Mouse (Mus musculus) spleen, adult 10 weeks (tissue): ENCODE results near the gene Zfand2b. TPM values are rescaled to one million over a fixed set of nuclear protein-coding genes. Genes with fewer than 3 reads are reported as not detected.

Experiments
- polyA plus RNA-seq: library from polyadenylated mRNA; stranded (reverse); fragments of 350-450 nt; fragmentation: Illumina TruSeq; extraction: RNeasy Lipid Tissue Mini Kit (QIAGEN cat#74804); gene quantifications from one replicate; pipeline ENCODE4 v1.2.3, GENCODE M21; 2015; ENCODE audit warnings: low replicate concordance; ENCODE audit not compliant: insufficient read depth

Gene Zfand2b
- 16.0 TPM for polyA plus RNA-seq

DNA sequence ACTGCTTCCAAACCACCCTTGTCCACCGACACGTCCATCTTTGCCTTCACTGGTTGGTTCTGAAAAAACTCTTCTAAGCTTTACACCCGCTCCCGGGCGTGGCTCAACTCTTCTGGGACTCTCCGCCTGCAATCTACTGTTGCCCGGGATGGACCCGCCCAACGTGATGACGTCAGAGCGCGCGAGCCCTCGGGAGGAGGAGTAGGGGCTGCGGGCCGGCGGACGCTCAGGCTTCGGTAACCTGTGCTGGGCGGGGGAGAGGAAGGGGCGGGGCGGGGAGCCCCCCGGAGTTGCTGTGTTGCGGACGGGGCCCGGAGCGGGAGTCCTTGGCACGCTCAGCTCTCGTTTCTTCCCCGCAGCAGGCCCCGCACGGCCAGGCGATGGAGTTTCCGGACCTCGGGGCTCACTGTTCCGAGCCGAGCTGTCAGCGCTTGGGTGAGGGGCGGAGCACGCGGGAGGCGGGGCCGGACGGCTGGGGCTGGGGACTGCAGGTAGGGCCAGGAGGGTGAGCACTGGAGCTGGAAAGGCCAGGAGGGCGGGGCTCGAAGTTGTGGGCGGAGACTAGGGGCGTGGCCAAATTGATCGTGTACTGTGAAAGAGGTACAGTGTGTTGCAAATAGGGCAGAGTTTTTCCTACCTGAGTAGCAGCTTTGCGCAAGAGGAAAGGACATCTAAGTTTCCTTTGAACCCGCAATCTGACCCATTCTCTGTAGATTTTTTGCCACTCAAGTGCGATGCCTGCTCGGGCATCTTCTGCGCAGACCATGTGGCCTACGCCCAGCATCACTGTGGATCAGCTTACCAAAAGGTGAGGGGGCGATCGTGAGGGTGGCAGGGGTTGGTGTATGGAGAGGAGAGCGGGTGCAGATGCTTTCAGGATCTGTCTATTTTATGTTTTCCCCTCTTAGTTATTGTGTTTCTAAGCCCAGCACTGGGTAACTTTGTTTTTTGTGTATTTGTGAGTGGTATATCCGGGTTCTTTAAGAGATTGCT, at the start of gene Zfand2b:
Gene Zfand2b, plus strand, starts transcription at position 175 of the 993 bp plus-strand sequence.

DNA sequence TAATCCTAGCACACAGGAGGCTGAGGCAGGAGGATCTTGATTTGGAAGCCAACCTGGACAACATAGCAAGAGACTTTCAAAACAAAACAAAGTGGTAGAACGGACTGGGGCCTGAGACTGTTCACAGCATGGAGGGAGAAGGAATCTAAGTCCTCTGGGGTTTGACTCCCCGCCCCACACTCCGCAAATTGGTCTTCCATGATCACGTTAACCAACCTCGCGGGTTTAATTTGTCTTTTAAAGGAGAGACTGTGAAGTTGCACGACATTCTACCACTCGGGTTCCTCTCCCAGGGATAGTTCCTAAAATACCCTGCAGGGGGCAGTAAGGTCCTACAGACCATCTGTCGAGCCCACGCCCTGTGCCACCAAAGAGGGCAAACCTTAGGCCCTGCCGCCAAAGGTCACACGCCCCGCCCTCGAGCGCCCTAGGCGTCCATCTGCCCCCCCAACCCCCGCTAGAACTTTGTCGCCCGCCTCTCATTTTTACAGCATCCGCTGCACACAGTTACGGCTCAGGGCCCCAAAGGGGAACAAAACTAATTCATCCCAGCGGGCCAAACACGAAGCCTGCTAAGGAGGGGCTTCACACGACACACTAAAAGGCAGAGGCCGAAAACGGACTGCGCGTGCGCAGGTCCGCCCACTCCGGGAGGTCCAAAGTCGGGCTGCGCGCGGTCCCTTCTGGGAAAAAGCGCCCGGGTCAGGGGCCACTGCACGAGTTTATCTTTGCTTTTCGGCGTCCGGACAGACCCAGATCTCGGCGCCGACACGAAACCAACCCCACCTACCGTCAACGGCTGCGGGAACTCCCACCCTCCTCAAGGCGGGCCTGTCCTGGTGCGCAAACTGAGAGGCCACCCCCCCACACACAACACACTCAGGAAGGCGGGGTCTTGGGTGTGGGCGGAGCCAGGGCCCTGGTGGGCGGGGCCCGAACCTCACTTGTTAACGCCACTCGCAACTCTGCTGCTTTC, 43.8 kb upstream of the Zfand2b start, which contains the start of gene Nhej1:
Gene Nhej1, minus strand, starts transcription at position 855 of the 976 bp plus-strand sequence.

DNA sequence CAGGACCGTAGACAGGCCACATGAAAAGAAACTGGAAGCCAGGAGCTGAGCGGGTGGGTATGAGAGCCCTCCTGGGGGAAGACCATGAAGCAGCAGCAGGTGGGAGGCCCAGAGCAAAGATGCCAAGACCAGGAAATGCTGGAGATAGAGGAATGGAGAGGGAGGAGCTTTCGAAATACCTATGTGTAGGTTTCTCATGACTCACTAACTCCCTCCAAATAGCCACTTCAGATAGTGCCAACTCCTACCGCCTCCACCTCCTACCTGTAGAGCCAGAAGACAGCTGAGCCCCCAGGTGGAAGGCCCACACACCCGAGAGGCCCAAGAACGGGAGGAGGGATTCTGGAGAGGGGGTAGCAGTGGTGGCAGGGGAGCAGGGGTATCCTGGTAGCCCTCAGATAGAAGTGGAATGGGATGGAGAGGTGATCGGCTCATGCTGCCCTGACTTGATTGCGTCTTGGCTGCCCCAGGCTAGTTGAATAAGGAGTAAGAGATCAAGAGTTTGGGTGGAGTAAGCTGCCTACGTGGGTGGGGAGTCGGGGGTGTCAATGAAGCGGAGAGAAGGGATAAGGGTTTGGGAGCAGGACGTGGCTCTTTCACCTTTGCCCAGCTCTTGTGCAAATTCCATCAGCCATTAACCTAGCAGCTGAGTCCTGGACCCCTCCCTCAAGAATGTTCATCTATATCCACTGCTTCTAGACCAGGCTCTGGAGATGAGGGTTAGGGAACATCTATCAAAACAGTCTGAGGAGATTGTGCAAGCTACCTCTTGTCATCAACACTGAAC, 34.8 kb upstream of the Zfand2b start, which contains the start of gene Slc23a3:
Gene Slc23a3, minus strand, starts transcription at position 470 of the 787 bp plus-strand sequence.

DNA sequence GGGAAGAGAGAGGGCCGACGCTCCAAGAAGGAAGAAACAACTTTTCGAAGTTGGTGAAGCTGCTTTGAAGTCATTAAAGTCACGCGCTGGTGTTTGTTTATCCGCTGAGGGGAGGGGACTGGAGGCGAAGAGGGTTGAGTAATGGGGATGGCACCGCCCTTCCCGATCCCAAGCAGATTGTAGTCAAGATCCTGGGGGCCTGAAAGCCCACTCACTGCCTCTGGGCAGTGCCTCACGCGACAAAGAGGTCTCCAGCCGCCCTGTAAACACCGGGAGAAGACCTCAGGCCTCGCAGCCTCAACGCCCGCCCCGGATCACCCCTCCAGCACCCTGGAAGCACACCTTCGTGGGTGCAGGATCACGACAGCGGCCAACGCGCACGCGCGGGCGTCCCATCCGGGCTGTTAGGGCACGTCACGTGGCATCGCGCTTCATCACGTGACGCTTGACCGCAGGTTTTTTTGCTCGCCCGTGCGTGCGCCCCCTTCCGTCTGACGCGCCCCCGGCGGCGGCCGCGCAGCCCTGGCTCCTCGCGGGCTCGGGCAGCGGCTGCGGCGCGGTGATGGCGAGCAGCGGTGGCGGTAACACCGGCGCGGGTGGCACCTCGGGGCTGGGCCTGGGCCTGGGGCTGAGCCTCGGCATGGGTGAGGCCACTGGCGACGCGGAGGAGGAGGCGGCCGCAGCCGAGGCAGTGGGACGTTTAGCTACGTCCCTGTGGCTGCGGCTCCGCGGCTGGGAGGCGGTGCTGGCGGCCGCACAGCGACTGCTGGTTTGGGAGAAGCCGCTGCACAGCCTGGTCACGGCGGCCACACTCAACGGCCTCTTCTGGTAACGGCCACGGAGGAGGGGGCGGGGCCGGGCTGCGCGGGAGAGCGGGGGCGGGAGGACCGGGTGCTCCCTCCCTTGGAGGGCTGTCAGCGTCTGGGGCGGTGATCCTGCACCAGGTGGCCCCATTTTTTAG, 25.9 kb upstream of the Zfand2b start, which contains the start of the genes Cnppd1 and Retreg2:
Gene Cnppd1, minus strand, starts transcription at position 411 of the 961 bp plus-strand sequence.
Gene Retreg2, plus strand, starts transcription at position 478 of the 961 bp plus-strand sequence.

DNA sequence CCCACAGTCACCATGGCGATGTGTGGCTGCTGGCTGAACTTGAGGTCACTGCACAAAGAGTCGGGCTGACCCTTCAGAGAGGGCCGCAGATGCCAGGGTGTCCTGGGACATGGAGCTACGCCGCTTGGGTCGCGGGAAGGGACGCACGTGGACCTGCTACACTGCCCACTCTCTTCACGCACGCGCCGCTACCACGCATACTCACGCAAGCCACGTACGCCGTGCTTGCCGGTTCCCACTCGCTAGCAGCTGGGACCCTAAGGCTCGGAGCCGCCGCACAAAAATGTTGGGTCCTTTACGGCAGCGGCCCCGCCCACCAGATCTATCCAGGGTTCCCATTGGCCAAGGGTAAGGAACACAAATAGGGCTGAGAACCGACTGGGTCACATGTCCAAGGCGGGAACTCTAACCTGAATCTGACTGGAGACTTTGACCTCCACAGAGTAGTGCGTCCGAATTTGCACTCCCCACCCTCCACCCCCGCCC, 11.7 kb downstream of the Zfand2b start, which contains the start of gene Abcb6:
Gene Abcb6, minus strand, starts transcription at position 288 of the 486 bp plus-strand sequence.

DNA sequence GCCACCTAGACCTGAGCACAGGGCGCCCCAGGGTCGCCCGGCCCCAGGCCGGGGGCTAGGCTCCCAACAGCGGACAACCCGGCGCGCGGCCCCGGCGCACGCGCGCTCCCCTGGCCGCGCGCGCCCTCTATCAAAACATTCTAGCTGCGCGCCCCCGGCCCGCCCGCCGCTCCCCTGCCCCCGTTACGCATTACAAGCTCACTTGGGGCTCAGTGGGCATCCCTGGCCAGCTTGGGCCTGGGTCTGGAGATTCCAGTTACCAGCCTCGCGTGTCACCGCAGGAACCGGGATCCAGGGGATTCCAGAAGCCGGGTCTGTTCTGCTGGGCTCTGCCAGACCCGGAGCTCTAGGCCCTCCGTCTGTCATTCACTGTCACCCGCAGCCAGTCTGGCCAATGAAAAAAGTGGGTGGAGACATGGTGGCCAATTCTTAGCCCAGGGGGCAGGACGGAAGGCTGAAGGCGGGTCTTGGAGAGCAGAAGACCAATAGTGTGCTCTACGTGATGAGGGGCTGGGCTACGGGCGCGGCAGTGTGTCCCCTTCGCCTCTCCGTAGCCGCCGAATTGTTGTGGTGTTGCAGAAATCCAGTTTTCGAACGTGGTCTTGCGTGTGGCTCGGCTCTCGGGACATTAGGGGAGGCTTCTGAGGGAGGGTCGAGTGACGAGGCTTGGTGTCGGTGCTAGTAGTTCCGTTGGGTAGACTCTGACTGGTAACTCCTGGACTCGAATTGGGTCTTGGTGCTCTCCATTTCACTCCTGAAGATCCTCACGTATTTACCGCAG, 23.4 kb downstream of the Zfand2b start, which contains the start of the genes Ankzf1 and Atg9a:
Gene Ankzf1, plus strand, starts transcription at position 530 of the 781 bp plus-strand sequence.
Gene Atg9a, minus strand, starts transcription at position 575 of the 781 bp plus-strand sequence.

DNA sequence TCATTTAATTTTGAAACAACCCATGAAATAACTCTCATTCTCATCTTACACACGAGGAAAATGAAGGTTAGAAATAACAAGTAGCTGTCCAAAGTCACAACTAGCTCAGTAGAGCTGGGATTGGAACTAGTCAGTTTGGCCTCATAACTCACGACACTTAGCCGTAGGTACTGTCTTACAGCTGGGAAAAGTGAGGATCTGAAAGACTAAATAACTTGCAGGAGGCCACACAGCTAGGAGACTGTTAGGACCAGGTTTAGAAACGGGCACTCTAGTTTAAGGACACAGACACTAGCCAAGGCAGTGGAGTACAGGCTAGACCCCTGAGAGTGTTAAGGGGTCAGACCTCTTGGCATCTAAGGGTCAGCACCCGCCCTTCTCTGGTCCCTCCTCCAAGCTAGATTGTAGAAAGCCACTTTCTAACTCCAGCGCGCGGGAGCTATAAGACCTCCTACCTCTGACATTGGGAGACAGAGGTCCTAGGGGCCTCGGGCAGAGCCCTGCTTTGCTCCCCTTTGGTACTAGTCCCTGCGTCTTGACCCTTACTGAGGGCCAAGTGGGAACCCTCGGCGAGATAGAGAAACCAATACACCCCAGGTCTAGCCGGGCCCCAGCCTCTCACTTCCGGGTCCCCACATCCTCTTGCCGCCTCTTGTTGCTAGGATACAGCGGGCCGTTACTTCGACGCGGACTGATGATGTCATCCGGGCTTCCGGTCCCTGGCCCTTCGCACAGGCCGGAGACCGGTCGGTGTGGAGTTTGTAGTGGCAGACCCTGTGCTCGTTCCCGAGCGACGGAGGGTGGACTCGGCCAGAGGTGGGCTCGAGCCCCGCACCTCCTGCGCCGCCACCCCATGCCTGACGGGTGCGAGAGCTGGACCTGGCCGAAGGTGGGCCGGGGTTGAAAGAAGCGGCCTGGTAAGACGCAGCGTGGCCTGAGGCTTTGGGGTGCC, 42.0 kb downstream of the Zfand2b start, which contains the start of the genes Glb1l and Stk16:
Gene Glb1l, minus strand, starts transcription at position 678 of the 952 bp plus-strand sequence.
Gene Stk16, plus strand, starts transcription at position 703 of the 952 bp plus-strand sequence.

DNA sequence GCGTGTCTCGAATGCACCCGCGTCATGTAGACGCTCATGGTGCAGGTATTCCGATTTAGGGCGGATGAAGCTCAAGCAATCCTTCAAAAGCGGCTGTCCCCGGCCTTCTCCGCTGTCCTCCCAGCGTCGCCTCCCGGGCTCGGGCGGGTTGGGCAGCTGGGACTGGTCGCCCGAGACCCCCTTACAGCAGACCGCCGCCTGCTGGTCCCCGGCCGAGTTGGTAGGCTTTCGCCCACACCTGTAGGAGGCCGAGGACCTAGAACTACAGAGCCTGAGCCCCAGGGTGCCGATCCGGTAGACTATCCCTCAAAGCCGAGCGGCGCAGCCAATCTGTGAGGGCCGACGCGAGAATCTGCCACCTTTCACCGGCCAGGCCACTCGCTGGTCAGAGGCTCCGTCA, 51.1 kb downstream of the Zfand2b start, which contains the start of gene Tuba4a:
Gene Tuba4a, minus strand, starts transcription at position 335 of the 400 bp plus-strand sequence.

Other genes starting within 250 kb of the Zfand2b start
- not detected for gene Cfap65, start 233.0 kb upstream of the Zfand2b start, polyA plus RNA-seq
- gene Ihh, start 217.0 kb upstream of the Zfand2b start, polyA plus RNA-seq = not detected
- gene Nhej1, start 43.4 kb upstream of the Zfand2b start, polyA plus RNA-seq = 5.4 TPM
- gene Slc23a3, start 34.8 kb upstream of the Zfand2b start, polyA plus RNA-seq = 0.33 TPM
- gene Cnppd1, start 25.9 kb upstream of the Zfand2b start, polyA plus RNA-seq = 63.6 TPM
- 43.0 TPM for gene Retreg2, start 25.9 kb upstream of the Zfand2b start, polyA plus RNA-seq
- 7.9 TPM for gene Abcb6, start 11.7 kb downstream of the Zfand2b start, polyA plus RNA-seq
- gene Ankzf1, start 23.5 kb downstream of the Zfand2b start, polyA plus RNA-seq = 38.1 TPM
- 12.6 TPM for gene Atg9a, start 23.6 kb downstream of the Zfand2b start, polyA plus RNA-seq
- gene Glb1l, start 42.2 kb downstream of the Zfand2b start, polyA plus RNA-seq = 25.5 TPM
- 82.7 TPM for gene Stk16, start 42.2 kb downstream of the Zfand2b start, polyA plus RNA-seq
- gene Tuba4a, start 51.2 kb downstream of the Zfand2b start, polyA plus RNA-seq = 76.6 TPM
- not detected for gene A630095N17Rik, start 63.5 kb downstream of the Zfand2b start, polyA plus RNA-seq
- gene Dnajb2, start 67.8 kb downstream of the Zfand2b start, polyA plus RNA-seq = 31.4 TPM
- not detected for gene Ptprn, start 95.9 kb downstream of the Zfand2b start, polyA plus RNA-seq
- not detected for gene Resp18, start 109.8 kb downstream of the Zfand2b start, polyA plus RNA-seq
- 14.7 TPM for gene Dnpep, start 149.3 kb downstream of the Zfand2b start, polyA plus RNA-seq
- gene Des, start 191.7 kb downstream of the Zfand2b start, polyA plus RNA-seq = 23.7 TPM
- 4.5 TPM for gene Speg, start 206.7 kb downstream of the Zfand2b start, polyA plus RNA-seq